Mouse (Mus musculus): ENCODE data around the gene Gm572. TPM values are rescaled to one million over a fixed set of nuclear protein-coding genes. Genes with fewer than 3 reads are reported as not detected.

Gm572 gene
- polyA plus RNA-seq, 1 experiment, result not detected

GRCm38 (mm10) chr4:148667006-148667755 lies 24.1 kb downstream of the Gm572 start:
- Histone ChIP-seq H3K4me1 (ENCODE audit: control insufficient read depth, insufficient read depth, low read length) (peaks cover 26% of the 10 kb centered on the region), H3K27ac (ENCODE audit: insufficient read depth, low read depth, low read length) (no peak overlapping the region), H3K4me3 (ENCODE audit: insufficient read depth, low read depth, low read length) (no peak overlapping the region)
- WGBS, result 48% methylated on average over 15 of the region's 15 CpGs
- TF ChIP-seq POLR2A (IDR thresholded peaks at IDR 0.05; ENCODE audit: insufficient read depth, low read depth, low read length), result no peak
- no peak for TF ChIP-seq CTCF (IDR thresholded peaks at IDR 0.05; ENCODE audit: insufficient read depth, low read depth, low read length)

GRCm38 (mm10) chr4:148671230-148671947 lies 28.3 kb downstream of the Gm572 start:
- Histone ChIP-seq H3K4me3 (ENCODE audit: insufficient read depth, low read depth, low read length) (no peak overlapping the region), H3K4me1 (ENCODE audit: control insufficient read depth, insufficient read depth, low read length) (peaks cover 20% of the 10 kb centered on the region), H3K27ac (ENCODE audit: insufficient read depth, low read depth, low read length) (no peak overlapping the region)
- TF ChIP-seq POLR2A (IDR thresholded peaks at IDR 0.05; ENCODE audit: insufficient read depth, low read depth, low read length) (no peak), CTCF (IDR thresholded peaks at IDR 0.05; ENCODE audit: insufficient read depth, low read depth, low read length) (no peak)
- WGBS, result 48% methylated on average over 16 of the region's 16 CpGs

GRCm38 (mm10) chr4:148675043-148675442 lies 31.9 kb downstream of the Gm572 start:
- H3K27ac ChIP-seq (ENCODE audit: insufficient read depth, low read depth, low read length), result no peak overlapping the region
- TF ChIP-seq CTCF (IDR thresholded peaks at IDR 0.05; ENCODE audit: insufficient read depth, low read depth, low read length) (no peak), POLR2A (IDR thresholded peaks at IDR 0.05; ENCODE audit: insufficient read depth, low read depth, low read length) (no peak)
- H3K4me3 ChIP-seq (ENCODE audit: insufficient read depth, low read depth, low read length), result no peak overlapping the region
- 80% methylated on average over 7 of the region's 7 CpGs for WGBS
- H3K4me1 ChIP-seq (ENCODE audit: control insufficient read depth, insufficient read depth, low read length), result peaks cover 7% of the 10 kb centered on the region

- Histone ChIP-seq H3K4me1 (ENCODE audit: control insufficient read depth, insufficient read depth, low read length) (peaks cover 2% of the 10 kb centered on the region; the same call in 1 of the 2 replicates), H3K27ac (ENCODE audit: insufficient read depth, low read depth, low read length) (no peak overlapping the region), H3K4me3 (ENCODE audit: insufficient read depth, low read depth, low read length) (no peak overlapping the region)
- TF ChIP-seq POLR2A (IDR thresholded peaks at IDR 0.05; ENCODE audit: insufficient read depth, low read depth, low read length) (no peak), CTCF (IDR thresholded peaks at IDR 0.05; ENCODE audit: insufficient read depth, low read depth, low read length) (no peak)
- 73% methylated on average over 16 of the region's 16 CpGs for WGBS
Measured at GRCm38 (mm10) chr4:148676188-148676960, 33.3 kb downstream of the Gm572 start.

GRCm38 (mm10) chr4:148676961-148677637 lies 34.0 kb downstream of the Gm572 start:
- H3K4me3 ChIP-seq (ENCODE audit: insufficient read depth, low read depth, low read length), result no peak overlapping the region
- 65% methylated on average over 20 of the region's 20 CpGs for WGBS
- TF ChIP-seq CTCF (IDR thresholded peaks at IDR 0.05; ENCODE audit: insufficient read depth, low read depth, low read length) (no peak), POLR2A (IDR thresholded peaks at IDR 0.05; ENCODE audit: insufficient read depth, low read depth, low read length) (no peak)
- no peak overlapping the region for H3K27ac ChIP-seq (ENCODE audit: insufficient read depth, low read depth, low read length)
- H3K4me1 ChIP-seq (ENCODE audit: control insufficient read depth, insufficient read depth, low read length), result peaks cover 2% of the 10 kb centered on the region; the same call in 1 of the 2 replicates

GRCm38 (mm10) chr4:148678105-148678504 lies 35.0 kb downstream of the Gm572 start:
- 94% methylated on average over 7 of the region's 7 CpGs for WGBS
- Histone ChIP-seq H3K4me1 (ENCODE audit: control insufficient read depth, insufficient read depth, low read length) (peaks cover 2% of the 10 kb centered on the region; the same call in 1 of the 2 replicates), H3K4me3 (ENCODE audit: insufficient read depth, low read depth, low read length) (no peak overlapping the region), H3K27ac (ENCODE audit: insufficient read depth, low read depth, low read length) (no peak overlapping the region)
- TF ChIP-seq CTCF (IDR thresholded peaks at IDR 0.05; ENCODE audit: insufficient read depth, low read depth, low read length), result no peak
- TF ChIP-seq POLR2A (IDR thresholded peaks at IDR 0.05; ENCODE audit: insufficient read depth, low read depth, low read length), result no peak

GRCm38 (mm10) chr4:148680505-148681067 lies 37.5 kb downstream of the Gm572 start:
- no peak for TF ChIP-seq CTCF (IDR thresholded peaks at IDR 0.05; ENCODE audit: insufficient read depth, low read depth, low read length)
- no peak for TF ChIP-seq POLR2A (IDR thresholded peaks at IDR 0.05; ENCODE audit: insufficient read depth, low read depth, low read length)
- no peak overlapping the region for H3K27ac ChIP-seq (ENCODE audit: insufficient read depth, low read depth, low read length)
- WGBS, result 52% methylated on average over 1 of the region's 1 CpGs
- H3K4me1 ChIP-seq (ENCODE audit: control insufficient read depth, insufficient read depth, low read length), result peaks cover 2% of the 10 kb centered on the region; the same call in 1 of the 2 replicates
- no peak overlapping the region for H3K4me3 ChIP-seq (ENCODE audit: insufficient read depth, low read depth, low read length)

GRCm38 (mm10) chr4:148681429-148681828 lies 38.3 kb downstream of the Gm572 start:
- WGBS, result 25% methylated on average over 8 of the region's 8 CpGs
- H3K27ac ChIP-seq (ENCODE audit: insufficient read depth, low read depth, low read length), result no peak overlapping the region
- no peak for TF ChIP-seq POLR2A (IDR thresholded peaks at IDR 0.05; ENCODE audit: insufficient read depth, low read depth, low read length)
- TF ChIP-seq CTCF (IDR thresholded peaks at IDR 0.05; ENCODE audit: insufficient read depth, low read depth, low read length), result peak; percentile 64; the same call in 1 of the 2 replicates
- H3K4me3 ChIP-seq (ENCODE audit: insufficient read depth, low read depth, low read length), result no peak overlapping the region
- H3K4me1 ChIP-seq (ENCODE audit: control insufficient read depth, insufficient read depth, low read length), result peaks cover 6% of the 10 kb centered on the region; the same call in 1 of the 2 replicates

Measured in olfactory bulb, adult 2 months (tissue).